Mouse (Mus musculus) frontal cortex, postnatal 36 days (tissue): Measurements from ENCODE around the gene Gns.
"Not testable (repeated sequence)": the region's sequence is repeated elsewhere in the genome, so short reads cannot be mapped to it uniquely, and the experiment has no call there.

Source experiments
- DNase-seq, 2 experiments: peaks; one replicate each; pipeline ENCODE4 v3.0.0; 2022; ENCODE audit warnings: low spot score in 2 of 2

Gns gene

DNA sequence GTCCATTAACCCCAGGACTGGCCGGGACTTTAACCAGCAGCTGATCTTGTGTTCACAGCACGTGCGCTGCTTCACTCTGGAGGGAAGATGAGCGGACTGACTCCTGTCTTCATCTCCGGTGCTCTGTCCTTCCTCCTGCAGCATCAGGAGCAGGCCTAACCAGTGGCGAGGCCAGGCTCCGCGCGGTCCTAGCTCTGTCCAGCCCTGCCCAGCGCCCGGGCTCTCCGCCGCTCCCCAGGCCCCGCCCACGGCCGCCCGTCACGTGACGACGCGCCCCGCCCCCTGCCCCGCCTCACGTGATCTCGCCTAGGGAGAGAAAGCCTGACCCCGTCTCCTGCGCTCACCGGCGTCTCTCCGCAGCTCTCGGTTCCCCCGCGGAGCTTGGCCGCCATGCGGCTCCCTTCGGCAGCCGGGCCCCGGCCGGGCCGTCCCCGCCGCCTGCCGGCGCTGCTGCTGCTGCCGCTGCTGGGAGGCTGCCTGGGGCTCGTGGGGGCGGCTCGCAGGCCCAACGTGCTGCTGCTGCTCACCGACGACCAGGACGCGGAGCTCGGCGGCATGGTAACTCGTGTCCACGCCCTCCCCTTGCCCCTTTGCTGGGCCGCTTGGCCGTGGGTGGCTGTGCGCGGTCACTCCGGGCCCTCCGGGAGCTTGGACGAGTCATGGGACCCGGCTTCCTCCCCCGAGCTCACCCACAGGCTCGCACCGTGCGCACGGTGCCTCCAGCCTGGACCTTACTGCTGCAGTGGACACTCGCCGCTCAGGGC lies at the start of gene Gns:
Gns (plus strand) TSS at position 290 of the 764 bp plus-strand sequence.
- peak; percentile 74 to 81 for DNase-seq

DNA sequence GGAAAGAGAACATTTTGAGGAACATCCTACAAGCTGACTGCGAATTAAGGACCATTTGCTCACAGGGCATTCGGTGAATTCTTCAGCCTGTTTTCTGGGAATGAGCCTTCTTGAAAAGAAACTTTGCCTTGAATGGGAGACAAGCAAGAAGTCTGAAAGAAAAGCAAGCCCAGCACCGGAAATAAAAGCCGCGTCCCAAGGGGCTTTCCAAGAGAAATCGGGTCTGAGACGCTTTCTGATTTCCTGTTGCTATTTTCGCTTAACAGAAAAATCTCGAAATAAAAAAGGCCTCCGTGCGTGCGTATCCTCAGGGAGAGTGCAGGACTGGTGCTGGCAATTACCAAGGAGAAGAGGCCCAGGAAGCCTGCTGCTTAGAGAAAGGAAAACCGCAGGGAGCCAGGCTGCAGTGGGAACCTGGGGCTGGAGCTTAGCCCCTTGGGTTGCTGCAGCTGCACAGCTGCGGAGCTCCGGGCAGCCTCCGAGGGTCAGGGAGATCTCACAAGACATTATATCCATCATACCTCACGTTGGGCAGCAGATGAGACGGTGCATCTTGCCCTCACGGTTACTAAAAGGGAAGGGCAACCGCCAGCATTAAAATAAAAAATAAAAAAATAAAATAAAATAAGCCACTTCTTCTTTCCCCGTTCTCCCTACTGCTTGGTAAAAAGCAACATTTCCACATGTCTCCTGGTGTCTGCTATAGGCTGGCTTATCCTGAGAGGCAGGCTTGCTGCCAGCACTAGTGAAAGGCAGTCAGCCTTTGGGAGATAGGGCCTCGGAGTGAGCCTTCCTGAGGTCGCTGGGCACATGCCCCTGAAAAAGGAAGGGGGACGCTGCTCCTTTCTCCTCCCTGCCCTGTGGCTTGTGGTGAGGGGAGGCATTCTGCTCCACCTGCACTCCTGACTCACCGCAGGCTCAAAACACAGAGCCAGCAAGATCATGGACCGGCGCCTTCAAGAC lies 49.3 kb upstream of the Gns start:
- DNase-seq: no peak

DNA sequence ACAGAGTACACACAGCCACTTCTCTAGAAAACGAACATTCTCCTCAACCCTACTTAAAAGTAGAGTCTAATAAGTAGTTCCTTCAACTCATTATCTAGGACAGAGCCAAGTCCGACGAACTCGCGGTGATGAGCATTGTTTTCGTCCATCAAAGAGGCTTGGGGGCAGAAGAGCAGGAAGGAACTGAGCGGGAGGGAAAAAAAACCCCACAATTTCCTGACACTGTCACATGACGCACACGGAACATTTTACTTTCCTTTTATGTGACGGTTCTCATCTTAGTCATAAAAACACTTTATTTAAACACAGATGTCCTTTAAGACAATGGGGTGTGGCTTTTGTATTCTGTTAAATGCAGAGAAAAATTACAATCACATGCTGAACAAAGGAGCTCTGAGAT lies 48.5 kb upstream of the Gns start:
- no peak for DNase-seq

DNA sequence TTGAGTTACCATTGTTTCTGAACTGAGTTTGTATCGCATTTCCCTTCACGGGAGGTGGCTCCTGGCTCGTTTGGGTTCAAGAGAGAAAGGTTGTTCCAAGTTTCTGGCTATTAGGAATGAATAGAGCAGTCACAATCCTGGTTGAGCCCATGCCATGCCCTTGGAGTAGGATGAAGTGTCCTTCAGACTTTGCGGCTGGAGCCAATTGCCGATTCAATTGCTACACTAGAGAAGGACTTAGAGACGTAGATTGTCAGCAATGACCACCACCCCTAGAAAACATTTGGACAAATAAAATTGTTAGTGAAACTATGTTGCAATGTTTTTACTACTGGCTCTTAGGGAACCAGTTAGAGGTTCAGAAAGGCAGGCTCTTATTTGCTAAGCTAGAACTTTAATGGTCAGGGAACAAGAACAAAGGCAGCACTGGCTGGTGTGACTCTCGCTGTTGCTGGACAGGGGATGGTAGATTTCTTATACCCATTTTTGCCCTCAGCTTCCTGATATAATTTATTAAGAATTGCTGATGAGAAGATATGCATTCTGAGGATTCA lies 46.4 kb upstream of the Gns start:
- no peak for DNase-seq

DNA sequence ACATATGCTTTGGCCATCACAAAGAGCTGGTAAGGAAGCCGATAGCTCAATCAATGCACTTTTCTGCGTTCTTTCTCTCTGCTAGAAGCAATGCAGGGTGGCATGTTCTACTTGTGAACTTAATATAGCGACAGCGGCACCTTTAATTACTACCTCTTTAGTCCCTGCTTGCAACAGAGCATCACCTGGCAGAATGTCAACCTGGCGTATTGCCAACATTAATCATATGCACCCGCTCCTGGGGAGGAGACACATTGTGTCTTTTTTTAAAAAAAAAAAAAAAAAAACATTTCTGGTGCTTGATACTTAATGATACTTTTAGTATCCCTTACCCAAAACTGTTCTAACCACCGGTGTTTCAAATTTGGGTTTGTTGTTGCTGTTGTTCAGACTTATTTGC lies 41.4 kb upstream of the Gns start:
- no peak for DNase-seq

DNA sequence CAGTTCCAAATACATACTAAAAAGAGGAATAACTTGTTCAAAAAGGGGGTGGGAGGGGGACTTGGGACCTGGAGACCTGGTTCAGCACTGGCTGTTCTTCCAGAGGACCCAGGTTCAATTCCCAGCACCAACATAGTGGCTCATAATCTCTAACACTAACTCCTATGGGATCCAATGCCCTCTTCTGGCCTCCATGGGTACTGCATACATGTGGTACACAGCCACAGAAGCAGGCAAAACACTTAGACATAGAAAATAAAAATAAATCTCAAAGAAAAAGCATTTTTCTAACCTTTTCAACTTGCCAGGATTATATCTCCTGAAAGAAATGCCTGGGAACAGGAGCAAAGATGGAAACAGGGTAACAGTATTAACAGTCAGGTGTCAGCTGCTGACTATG lies 38.7 kb upstream of the Gns start:
- DNase-seq: no peak

DNA sequence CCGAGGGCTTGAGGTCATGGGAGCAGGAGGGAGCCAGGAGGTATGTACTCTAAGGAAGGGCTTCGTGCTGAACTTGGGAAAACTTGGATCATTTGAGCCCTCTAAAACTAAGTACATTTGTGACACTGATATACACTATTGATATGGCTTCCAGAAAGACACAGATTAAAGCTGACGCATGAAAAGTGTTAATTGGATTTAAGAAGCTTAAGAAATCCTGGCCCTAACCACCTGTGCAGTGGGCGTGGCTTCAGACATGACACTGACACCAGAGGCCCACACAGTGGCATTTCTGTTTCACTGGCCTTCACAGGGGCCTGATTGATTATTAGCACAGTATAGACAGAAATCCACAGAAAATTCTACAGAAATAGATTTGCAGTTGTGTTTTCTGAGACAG lies 35.3 kb upstream of the Gns start:
- no peak for DNase-seq

DNA sequence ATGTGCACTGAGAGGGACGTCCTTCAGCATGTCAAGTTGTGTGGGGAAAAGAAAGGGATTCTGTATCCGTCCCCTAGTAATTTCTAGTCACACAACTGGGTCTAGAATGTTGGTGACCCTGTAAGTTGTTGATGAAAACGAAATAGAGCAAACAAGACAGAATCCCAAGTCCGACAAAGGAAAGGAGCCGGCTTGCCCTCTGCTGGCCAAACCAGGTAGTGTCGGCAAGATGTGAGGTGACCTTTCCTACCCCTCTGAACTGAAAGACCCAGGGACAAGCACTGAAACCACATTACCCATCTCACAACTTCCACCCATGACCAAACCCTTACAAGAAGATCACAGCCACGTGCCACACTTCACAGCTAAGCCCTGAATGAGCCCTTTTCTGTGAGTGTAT lies 34.0 kb upstream of the Gns start:
- peak; percentile 69 to 72 for DNase-seq

DNA sequence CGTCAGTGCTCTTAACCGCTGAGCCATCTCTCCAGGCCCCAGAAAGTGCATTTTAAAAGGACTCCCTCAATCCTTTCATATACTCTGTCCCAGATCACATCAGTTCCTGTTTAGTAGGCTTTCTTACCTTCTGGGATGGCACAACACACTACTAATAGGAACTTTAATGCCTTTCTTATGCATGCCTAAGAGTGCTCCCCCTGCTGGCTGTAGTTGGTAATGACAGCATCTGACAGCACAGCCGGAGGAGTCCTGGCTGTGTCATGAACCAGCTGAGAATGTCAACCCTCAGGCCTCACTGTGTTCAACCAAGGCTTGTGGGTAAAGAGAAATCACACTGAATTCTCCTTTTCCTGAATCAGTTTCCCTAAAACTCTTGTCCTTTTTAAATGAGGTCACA lies 30.3 kb upstream of the Gns start:
- DNase-seq: peak; percentile 51 to 66

DNA sequence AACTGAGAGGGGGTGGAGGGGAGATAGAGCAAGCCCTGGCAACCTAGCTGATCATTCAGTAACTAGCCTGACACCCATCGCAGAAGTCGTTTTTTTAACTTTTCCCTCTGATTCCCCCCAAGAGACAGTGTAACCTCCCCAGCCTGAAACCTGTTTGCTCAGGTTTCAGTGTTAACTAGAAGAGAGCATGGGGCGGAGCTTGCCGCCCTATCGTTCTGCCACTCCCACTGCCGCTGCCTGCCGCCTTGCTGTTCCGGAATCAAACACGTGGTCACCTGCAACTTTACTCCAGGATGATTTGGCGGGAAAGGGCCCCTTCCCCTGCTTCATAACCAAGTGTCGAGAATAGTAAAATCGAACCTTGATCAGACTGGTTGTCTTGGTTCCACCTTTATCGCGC lies 28.4 kb upstream of the Gns start:
- DNase-seq: not testable (repeated sequence)

DNA sequence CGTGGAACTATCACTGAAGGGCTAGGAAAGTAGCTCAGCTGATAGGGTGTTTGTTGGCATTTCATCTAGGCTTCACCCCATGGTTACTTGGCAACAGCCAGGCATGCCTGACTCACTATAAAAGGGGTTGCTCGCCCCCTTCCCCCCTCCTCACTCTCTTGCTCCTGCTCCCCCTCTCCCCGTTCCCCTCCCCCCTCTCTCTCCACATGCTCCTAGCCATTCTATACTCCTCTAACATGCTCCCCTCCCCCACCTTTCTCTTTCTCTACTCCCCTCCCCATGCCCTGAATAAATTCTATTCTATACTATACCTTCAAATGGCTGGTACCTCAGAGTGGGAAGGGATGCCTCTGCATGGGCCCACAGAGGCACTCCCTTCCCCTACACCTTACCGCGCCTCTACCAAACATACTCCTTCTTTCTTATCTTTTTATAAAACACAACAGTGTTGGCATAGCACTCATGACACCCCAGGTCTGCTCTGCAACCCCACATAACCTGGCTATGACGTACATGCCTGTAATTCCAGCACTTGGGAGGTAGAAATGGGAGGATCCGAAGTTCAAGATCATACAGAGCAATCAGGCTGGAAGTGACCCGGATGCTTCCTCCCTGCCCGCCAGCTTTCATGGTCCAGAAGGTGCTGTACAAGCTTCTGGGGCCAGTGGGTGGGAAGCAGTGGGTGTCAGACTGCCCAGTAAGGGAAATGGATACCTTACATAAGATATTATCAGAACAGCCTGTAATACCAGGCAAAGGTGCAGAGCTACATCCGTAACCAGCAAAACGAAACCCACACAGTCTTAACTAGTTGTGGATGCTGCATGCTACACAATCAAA lies 23.9 kb upstream of the Gns start:
- no peak for DNase-seq

DNA sequence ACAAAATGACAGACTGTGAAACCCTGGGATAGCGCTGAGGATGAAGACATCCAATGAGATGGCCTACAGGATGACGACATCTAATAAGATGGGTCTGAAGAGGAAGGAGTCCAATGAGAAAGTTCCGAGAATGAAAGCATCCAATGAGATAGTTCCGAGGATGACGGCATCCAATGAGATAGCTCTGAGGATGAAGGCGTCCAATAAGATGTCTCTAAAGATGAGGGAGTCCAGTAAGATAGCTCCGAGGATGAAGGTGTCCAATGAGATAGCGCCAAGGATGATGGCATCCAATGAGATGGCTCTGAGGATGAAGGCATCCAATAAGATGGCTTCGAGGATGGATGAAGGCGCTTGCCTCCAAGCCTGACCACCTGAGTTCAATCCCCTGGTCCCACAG lies 22.6 kb upstream of the Gns start:
- DNase-seq: no peak

DNA sequence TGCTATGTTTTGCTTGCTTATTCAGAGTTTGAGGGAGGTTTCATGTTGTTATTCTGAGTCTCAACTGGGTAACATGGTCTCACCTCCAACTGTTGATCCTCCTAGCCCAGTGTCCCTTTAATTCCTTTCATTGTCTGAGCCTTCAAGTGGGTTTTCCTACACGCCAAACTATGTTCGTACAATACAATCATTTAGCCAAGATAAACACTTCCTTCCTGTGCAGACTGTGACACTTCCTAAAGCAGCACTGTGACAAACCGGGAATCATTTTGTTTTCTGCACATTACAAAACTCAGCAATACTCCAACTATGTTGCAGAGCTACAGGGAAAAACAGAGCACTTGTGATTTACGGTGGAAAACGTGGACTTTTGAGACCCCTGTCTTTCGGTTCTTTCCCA lies 21.0 kb upstream of the Gns start:
- no peak for DNase-seq

DNA sequence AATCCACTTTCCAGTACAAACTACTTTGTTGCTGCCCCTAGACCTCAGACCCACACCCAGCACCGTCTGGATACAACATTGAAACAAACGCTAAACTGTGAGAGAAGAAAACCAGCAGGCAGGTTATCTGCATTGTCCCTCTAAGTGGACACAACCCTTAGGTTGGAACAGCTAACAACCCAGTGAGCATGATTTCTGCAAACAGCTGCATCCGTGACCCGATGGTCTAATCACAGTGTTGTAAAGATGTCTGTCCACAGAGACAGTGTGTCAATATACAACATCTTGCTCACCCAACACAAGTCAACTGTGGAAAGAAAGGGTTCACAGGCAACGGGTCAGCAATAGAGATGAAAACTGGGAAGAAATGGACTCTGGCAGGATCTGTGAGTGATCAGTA lies 15.6 kb upstream of the Gns start:
- no peak for DNase-seq

DNA sequence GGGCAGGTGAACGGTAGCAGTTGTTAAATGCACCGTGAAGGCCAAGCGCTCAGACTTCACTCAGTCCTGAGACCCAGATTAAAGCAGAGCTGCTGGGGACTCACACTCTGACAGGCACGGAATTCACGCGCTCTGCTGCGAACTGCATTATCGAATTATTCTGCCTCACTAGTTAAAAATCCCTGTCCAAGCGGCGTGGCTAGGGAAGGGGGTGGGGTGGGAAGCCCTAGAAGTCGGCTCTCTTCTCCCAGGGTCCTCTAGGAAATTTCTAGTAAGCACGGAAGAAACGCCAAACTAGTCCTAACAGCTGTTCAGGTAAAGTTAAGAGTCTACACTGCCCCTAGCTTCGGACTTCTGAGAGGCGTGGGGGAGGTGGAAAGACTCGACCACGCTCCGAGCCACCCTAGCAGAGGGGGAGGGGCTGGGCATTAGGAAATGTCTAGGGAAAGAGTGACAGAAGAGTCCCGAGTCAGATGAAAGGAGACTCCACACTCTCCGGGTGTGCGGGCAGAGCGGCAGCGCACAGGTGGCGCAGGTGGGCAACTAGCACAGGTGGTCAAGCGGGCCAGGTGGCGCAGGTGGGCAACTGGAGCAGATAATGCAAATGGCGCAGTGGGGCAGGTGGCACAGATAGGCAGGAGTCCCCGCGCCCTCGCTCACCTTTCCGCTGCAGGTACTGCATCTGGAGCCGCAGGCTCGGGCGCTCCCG lies 14.4 kb upstream of the Gns start:
- DNase-seq: no peak

DNA sequence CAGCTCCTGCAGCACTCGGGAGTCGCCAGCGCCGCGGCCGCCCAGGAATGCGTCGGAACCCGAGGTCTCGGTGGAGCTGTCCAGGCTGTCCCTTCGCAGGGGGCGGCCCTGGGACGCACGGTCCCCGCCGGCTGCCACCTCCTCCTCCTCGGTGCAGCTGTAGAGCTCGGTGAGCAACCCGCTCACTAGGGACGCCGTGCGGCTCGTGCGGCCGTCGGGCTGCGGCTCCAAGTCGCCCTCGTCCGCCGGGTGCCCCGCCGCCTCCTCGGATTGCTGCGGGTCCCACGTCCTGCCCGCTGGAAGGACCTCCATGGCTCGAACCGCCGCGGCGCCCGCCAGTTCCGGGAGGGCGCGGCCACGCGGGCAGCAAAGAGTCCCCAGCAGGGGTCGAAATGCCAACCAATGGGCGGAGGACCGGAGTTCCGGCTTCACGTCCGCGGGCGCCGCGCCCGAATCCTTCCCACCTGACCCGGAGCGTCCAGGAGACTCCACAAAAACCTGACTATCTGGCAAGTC lies 13.8 kb upstream of the Gns start, which contains the start of gene Tbc1d30:
Tbc1d30 (minus strand) TSS at position 213 of the 516 bp plus-strand sequence.
- DNase-seq: no peak

DNA sequence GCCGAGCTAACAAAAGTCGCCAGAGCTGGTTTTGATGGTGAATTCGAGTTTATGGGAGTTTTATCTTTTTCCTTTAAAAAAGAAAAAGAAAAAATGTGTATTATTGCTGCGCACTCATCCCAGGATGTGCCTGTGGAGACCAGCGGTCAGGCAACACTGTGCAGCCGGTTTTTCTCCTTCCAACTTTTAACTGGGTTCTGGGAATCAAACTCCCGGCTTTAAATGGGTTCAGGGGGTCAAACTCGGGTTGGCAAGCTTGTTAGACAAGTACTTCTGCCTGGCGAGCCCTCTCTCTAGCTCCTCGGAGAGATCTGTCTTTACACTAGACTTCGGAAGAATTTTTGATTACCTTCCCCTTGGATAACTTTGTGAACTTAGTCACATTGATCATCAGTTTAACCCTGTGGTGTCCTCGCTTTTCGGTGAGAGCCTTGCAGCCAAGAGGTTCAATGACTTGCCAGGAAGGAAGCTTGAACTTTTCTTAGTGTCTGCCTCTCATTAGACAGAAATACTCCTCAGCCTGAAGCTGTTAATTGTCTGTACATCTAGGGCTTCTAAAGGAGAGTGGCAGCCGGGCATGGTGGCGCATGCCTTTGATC lies 13.1 kb upstream of the Gns start:
- no peak for DNase-seq

DNA sequence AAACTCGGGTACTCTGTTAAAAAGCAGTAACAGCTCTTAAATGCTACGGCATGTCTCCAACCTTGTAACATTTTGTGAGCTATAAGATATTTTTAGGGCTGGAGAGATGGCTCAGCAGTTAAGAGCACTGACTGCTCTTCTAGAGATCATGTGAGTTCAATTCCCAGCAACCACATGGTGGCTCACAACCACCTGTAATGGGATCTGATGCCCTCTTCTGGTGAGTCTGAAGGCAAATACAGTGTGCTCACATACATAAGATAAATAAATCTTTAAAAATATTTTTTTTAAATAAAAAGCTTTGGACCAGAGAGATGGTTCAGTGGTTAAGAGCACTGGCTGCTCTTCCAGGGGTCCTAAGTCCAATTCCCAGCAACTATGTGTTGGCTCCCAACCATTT lies 4.5 kb upstream of the Gns start:
- DNase-seq: no peak

DNA sequence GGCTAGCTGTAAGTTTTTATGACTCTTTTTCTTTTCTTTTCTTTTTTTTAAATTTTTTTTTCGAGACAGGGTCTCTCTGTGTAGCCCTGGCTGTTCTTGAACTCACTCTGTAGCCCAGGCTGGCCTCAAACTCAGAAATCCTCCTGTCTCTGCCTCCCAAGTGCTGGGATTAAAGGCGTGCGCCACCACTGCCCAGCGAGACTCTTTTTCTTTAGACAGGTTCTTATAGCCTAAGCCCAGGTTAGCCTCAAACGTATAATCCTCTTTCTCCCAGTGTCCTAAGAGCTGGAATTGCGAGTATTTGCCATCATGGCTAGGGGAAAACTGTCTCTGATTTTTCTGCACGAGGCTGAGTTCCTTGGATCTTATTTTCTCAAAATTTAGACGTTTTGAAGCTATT lies 1.7 kb upstream of the Gns start:
- DNase-seq: no peak

DNA sequence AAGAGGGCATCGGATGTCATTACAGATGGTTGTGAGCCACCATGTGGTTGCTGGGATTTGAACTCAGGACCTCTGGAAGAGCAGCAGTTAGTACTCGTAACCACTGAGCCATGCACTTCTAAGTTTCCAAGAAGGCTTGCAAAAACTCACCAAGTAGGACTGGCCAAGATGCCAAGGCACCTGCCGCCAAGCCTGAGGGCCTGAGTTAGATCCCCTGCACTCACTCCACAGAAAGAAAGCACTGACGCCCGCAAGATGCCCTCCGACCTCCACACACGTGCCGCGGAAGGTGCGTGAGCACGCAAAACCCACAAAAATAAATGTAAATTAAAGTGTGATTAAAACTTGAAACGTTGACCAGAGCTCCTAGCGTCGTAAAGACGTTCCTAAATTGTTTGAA lies 584 bp upstream of the Gns start:
- DNase-seq: no peak
